In genomic region chr11:113220649-113221048, GRCm38 (mm10) we compare ENCODE assay signal across 14 mouse cellular contexts.
DNase-seq lines count a peak whose midpoint lies in the region; ATAC-seq lines count a peak whose summit lies in the region.
"Had no signal": no experiment of that assay in that cellular context is flagged by ENCODE, and none has a peak within 500 bp of the region (broad histone marks: within the 10 kb centered on the region; RNA-seq: fewer than 3 reads in every experiment).

No protein-coding gene starts in this region.

- H3K9ac ChIP-seq in kidney, embryonic 16.5 days (replicated peaks; ENCODE audit: low read length) = no peak overlapping the region
- no peak overlapping the region for H3K9ac ChIP-seq in heart, embryonic 12.5 days

- no peaks in the 10 kb centered on the region for H3K36me3 ChIP-seq in kidney, embryonic 16.5 days (ENCODE audit: insufficient read depth, low read length)
- H3K36me3 ChIP-seq in limb, embryonic 10.5 days = no peaks in the 10 kb centered on the region
- H3K36me3 ChIP-seq in heart, embryonic 12.5 days = no peaks in the 10 kb centered on the region

- peak; percentile 33; the same call in 1 of the 2 replicates for ATAC-seq in kidney, embryonic 16.5 days (ENCODE audit: low FRiP score, low TSS enrichment)
- ATAC-seq in heart, embryonic 12.5 days (ENCODE audit: insufficient number of reproducible peaks, low FRiP score) = no peak
- ATAC-seq: lung, postnatal 0 days had no signal

- H3K27me3 ChIP-seq in kidney, embryonic 16.5 days (ENCODE audit: insufficient read depth, low read length) = no peaks in the 10 kb centered on the region
- H3K27me3 ChIP-seq in limb, embryonic 10.5 days (ENCODE audit: low read depth, poor library complexity, severe bottlenecking) = no peaks in the 10 kb centered on the region
- no peaks in the 10 kb centered on the region; the same call in 1 of the 2 replicates for H3K27me3 ChIP-seq in heart, embryonic 12.5 days (replicated peaks)

- H3K9me3 ChIP-seq in kidney, embryonic 16.5 days (ENCODE audit: low read length) = no peaks in the 10 kb centered on the region
- H3K9me3 ChIP-seq in limb, embryonic 10.5 days (replicated peaks) = no peaks in the 10 kb centered on the region
- peaks cover 6% of the 10 kb centered on the region; the same call in 1 of the 2 replicates for H3K9me3 ChIP-seq in heart, embryonic 12.5 days (replicated peaks)

- H3K4me1 ChIP-seq in kidney, embryonic 16.5 days (ENCODE audit: insufficient read depth, low read length) = peaks cover 37% of the 10 kb centered on the region
- H3K4me1 ChIP-seq in limb, embryonic 10.5 days = peaks cover 32% of the 10 kb centered on the region
- H3K4me1 ChIP-seq in heart, embryonic 12.5 days (replicated peaks) = peaks cover 6% of the 10 kb centered on the region; the same call in 1 of the 2 replicates
- H3K4me1 ChIP-seq: megakaryocyte, embryonic 14.5 days had no signal

- peak overlapping the region; percentile 93 for H3K27ac ChIP-seq in kidney, embryonic 16.5 days (ENCODE audit: low read length)
- peak overlapping the region; percentile 79 for H3K27ac ChIP-seq in limb, embryonic 10.5 days
- no peak overlapping the region for H3K27ac ChIP-seq in heart, embryonic 12.5 days (ENCODE audit: poor library complexity, severe bottlenecking)

- H3K4me3 ChIP-seq in kidney, embryonic 16.5 days (ENCODE audit: low read length) = no peak overlapping the region
- no peak overlapping the region for H3K4me3 ChIP-seq in limb, embryonic 10.5 days
- no peak overlapping the region for H3K4me3 ChIP-seq in heart, embryonic 12.5 days
- H3K4me3 ChIP-seq: left cerebral cortex, adult 2 months; megakaryocyte, embryonic 14.5 days had no signal

- DNase-seq in kidney, postnatal 4 days = no peak
- DNase-seq in Muller cell, postnatal 12 days (ENCODE audit: inconsistent ontology term) = peak; percentile 20
- DNase-seq in ZHBTc4 (ENCODE audit: low read depth, low spot score) = peak; percentile 24
- DNase-seq in limb, embryonic 10.5 days (ENCODE audit: low spot score) = no peak
- DNase-seq in heart, adult 9 months (ENCODE audit: low spot score in 2 of 2) = no peak
- DNase-seq in gastrocnemius, postnatal 10 days = no peak
- DNase-seq: cerebellum, adult 8-10 months; thymus, postnatal 36 days had no signal

- 29% methylated on average over 2 of the region's 2 CpGs for WGBS in kidney, embryonic 16.5 days
- WGBS in limb, embryonic 10.5 days = 80% methylated on average over 2 of the region's 2 CpGs
- 69% methylated on average over 2 of the region's 2 CpGs for WGBS in heart, embryonic 12.5 days

- H3K4me2 ChIP-seq in kidney, embryonic 16.5 days (replicated peaks; ENCODE audit: low read depth, low read length) = peak overlapping the region; percentile 22; the same call in 1 of the 2 replicates
- H3K4me2 ChIP-seq in heart, embryonic 12.5 days = no peak overlapping the region
- H3K4me2 ChIP-seq: heart, embryonic 11.5 days had no signal

Comparison
In these comparisons a context has a peak if more than half of its experiments do, and no peak if none do; other contexts are left out.
1. DNase-seq: peak in Muller cell, postnatal 12 days (single experiment) and ZHBTc4 (single experiment); none in kidney, postnatal 4 days (0 of 2), limb, embryonic 10.5 days (single experiment), heart, adult 9 months (0 of 2) and gastrocnemius, postnatal 10 days (single experiment).